In genomic region chr2:167617472-167617871, GRCm38 (mm10) we compare ENCODE assay signal across 21 mouse cellular contexts. TPM values are rescaled to one million over a fixed set of nuclear protein-coding genes. Genes with fewer than 3 reads are reported as not detected.
"Had no signal": no experiment of that assay in that cellular context is flagged by ENCODE, and none has a peak within 500 bp of the region (broad histone marks: within the 10 kb centered on the region; RNA-seq: fewer than 3 reads in every experiment).

No protein-coding gene starts in this region.

- H3K4me2 ChIP-seq: limb, embryonic 12.5 days; limb, embryonic 15.5 days; liver, embryonic 11.5 days; lung, embryonic 14.5 days; neural tube, embryonic 12.5 days; neural tube, embryonic 15.5 days had no signal

- H3K9me3 ChIP-seq: limb, embryonic 15.5 days; neural tube, embryonic 15.5 days had no signal

- H3K9ac ChIP-seq: limb, embryonic 12.5 days; limb, embryonic 15.5 days; liver, embryonic 14.5 days; lung, embryonic 14.5 days; neural tube, embryonic 12.5 days; neural tube, embryonic 15.5 days had no signal

- H3K27ac ChIP-seq: limb, embryonic 12.5 days; limb, embryonic 15.5 days; liver, embryonic 14.5 days; neural tube, embryonic 12.5 days; neural tube, embryonic 15.5 days had no signal

- DNase-seq: kidney, adult 18-20 months; kidney, adult 9 months; kidney, postnatal 14 days; kidney, postnatal 4 days; left cerebral cortex, postnatal 4 days; liver, postnatal 0 days; lung, embryonic 14.5 days; lung, postnatal 36 days; thymus, adult 18-20 months; thymus, postnatal 36 days had no signal

- H3K27me3 ChIP-seq: limb, embryonic 12.5 days; limb, embryonic 15.5 days; megakaryocyte, embryonic 14.5 days; neural tube, embryonic 12.5 days; neural tube, embryonic 15.5 days had no signal

- ATAC-seq: inflammation-experienced regulatory T-cells, adult 6 months; intestine, embryonic 16.5 days; lung, postnatal 0 days had no signal

- H3K4me3 ChIP-seq: limb, embryonic 12.5 days; limb, embryonic 15.5 days; megakaryocyte, embryonic 14.5 days; neural tube, embryonic 12.5 days; neural tube, embryonic 15.5 days had no signal

RNA-seq across cellular contexts. Expression of gene Gm20431, which starts 43.8 kb away (rescaled TPM):
- polyA plus RNA-seq: inflammation-experienced regulatory T-cells, adult 6 months; urinary bladder, adult 2 months had no signal
